Mouse (Mus musculus) limb, embryonic 13.5 days (tissue): ENCODE data around the gene Bclaf3. TPM values are rescaled to one million over a fixed set of nuclear protein-coding genes. Genes with fewer than 3 reads are reported as not detected.

Experiments used
- ATAC-seq: fragments of 200-750 bp; cut with Nextera tagmentation; 2 replicates; pipeline ENCODE4 v1.8.0; 2017; ENCODE audit warnings: low read depth, moderate number of reproducible peaks, moderate TSS enrichment; ENCODE audit not compliant: low FRiP score
- H3K27ac ChIP-seq: fragments of 300-500 bp; sonication (generic); 2 replicates; pipeline ENCODE4 v1.5.1; 2015; ENCODE audit warnings: inconsistent platforms, mild to moderate bottlenecking, moderate library complexity
- H3K27me3 ChIP-seq: fragments of 300-500 bp; sonication (generic); 2 replicates; pipeline ENCODE4 v1.6.1; 2015; ENCODE audit warnings: mild to moderate bottlenecking, inconsistent platforms
- H3K36me3 ChIP-seq: fragments of 300-500 bp; sonication (generic); 2 replicates; pipeline ENCODE4 v1.6.1; 2015; ENCODE audit warnings: inconsistent platforms, mild to moderate bottlenecking, moderate library complexity
- H3K4me1 ChIP-seq: fragments of 300-500 bp; sonication (generic); 2 replicates; pipeline ENCODE4 v1.6.1; 2015; ENCODE audit warnings: inconsistent platforms
- H3K4me2 ChIP-seq: fragments of 300-500 bp; sonication (generic); replicated peaks from 2 replicates; pipeline ENCODE4 v1.6.1; 2015; ENCODE audit warnings: inconsistent platforms, mild to moderate bottlenecking, moderate library complexity
- H3K4me3 ChIP-seq: fragments of 300-500 bp; sonication (generic); 2 replicates; pipeline ENCODE4 v1.5.1; 2015; ENCODE audit warnings: moderate library complexity, mild to moderate bottlenecking, inconsistent platforms
- H3K9ac ChIP-seq: fragments of 300-500 bp; sonication (generic); 2 replicates; pipeline ENCODE4 v1.6.1; 2015; ENCODE audit warnings: mild to moderate bottlenecking, inconsistent platforms
- H3K9me3 ChIP-seq: fragments of 300-500 bp; sonication (generic); 2 replicates; pipeline ENCODE4 v1.6.1; 2016; ENCODE audit warnings: inconsistent platforms
- WGBS: fragments of 180-500 bp; shearing (Covaris S2); methylation state at CpG from one replicate; pipeline ENCODE4 v1.1.7; 2015; 5-methylcytosine and 5-hydroxymethylcytosine counted together
- polyA plus RNA-seq: library from polyadenylated mRNA; unstranded; fragments of >200 nt; fragmentation: Nextera tagmentation; extraction: Ambion mirVana; gene quantifications from 2 replicates; pipeline ENCODE4 v1.2.1, GENCODE M21; 2015

The Bclaf3 gene
- polyA plus RNA-seq, 1 experiment from 2014 or later, result 24.1 TPM

GRCm38 (mm10) chrX:159628629-159629028 is 102.1 kb downstream of the Bclaf3 start:
- no peak for ATAC-seq
- Histone ChIP-seq H3K4me2 (peak overlapping the region; percentile 69), H3K27ac (no peak overlapping the region), H3K9me3 (no peaks in the 10 kb centered on the region), H3K36me3 (no peaks in the 10 kb centered on the region), H3K27me3 (peaks cover 34% of the 10 kb centered on the region; the same call in 1 of the 2 replicates), H3K4me1 (no peaks in the 10 kb centered on the region), H3K9ac (0 out of 2 replicates have a peak overlapping the region, but pooled peaks have one; percentile 79), H3K4me3 (peak overlapping the region; percentile 60)
- 56% methylated on average over 4 of the region's 4 CpGs for WGBS

GRCm38 (mm10) chrX:159629203-159629602 is 102.7 kb downstream of the Bclaf3 start:
- H3K27ac ChIP-seq, result no peak overlapping the region
- no peak overlapping the region for H3K9ac ChIP-seq
- H3K4me2 ChIP-seq, result peak overlapping the region; percentile 69
- 0 out of 2 replicates have a peak overlapping the region, but pooled peaks have one; percentile 0 for H3K4me3 ChIP-seq
- ATAC-seq, result no peak
- no peaks in the 10 kb centered on the region for H3K4me1 ChIP-seq
- no peaks in the 10 kb centered on the region for H3K9me3 ChIP-seq
- H3K36me3 ChIP-seq, result no peaks in the 10 kb centered on the region
- 39% methylated on average over 2 of the region's 2 CpGs for WGBS
- H3K27me3 ChIP-seq, result peaks cover 37% of the 10 kb centered on the region; the same call in 1 of the 2 replicates

- 92% methylated on average over 4 of the region's 4 CpGs for WGBS
- H3K36me3 ChIP-seq, result no peaks in the 10 kb centered on the region
- H3K9me3 ChIP-seq, result no peaks in the 10 kb centered on the region
- H3K4me1 ChIP-seq, result no peaks in the 10 kb centered on the region
- H3K9ac ChIP-seq, result no peak overlapping the region
- peaks cover 10% of the 10 kb centered on the region; the same call in 1 of the 2 replicates for H3K27me3 ChIP-seq
- no peak overlapping the region for H3K27ac ChIP-seq
- H3K4me3 ChIP-seq, result no peak overlapping the region
- H3K4me2 ChIP-seq, result no peak overlapping the region
- ATAC-seq, result no peak
These were observed 112.2 kb downstream of the Bclaf3 start for GRCm38 (mm10) chrX:159638500-159639227.

- whole genome bisulfite sequencing, result 68% methylated on average over 4 of the region's 4 CpGs
- no peaks in the 10 kb centered on the region for H3K4me1 ChIP-seq
- no peaks in the 10 kb centered on the region for H3K36me3 ChIP-seq
- no peak overlapping the region for H3K9ac ChIP-seq
- H3K9me3 ChIP-seq, result no peaks in the 10 kb centered on the region
- peaks cover 7% of the 10 kb centered on the region; the same call in 1 of the 2 replicates for H3K27me3 ChIP-seq
- H3K27ac ChIP-seq, result no peak overlapping the region
- no peak overlapping the region for H3K4me2 ChIP-seq
- no peak overlapping the region for H3K4me3 ChIP-seq
- no peak for ATAC-seq
These were observed 113.5 kb downstream of the Bclaf3 start for GRCm38 (mm10) chrX:159639991-159640390.

Other genes starting within 250 kb of the Bclaf3 start
- gene Eif1ax, start 154.5 kb upstream of the Bclaf3 start, polyA plus RNA-seq, result 128 and 139 TPM in 2 replicates
- 1.5 and 2.0 TPM in 2 replicates for gene Map7d2, start 112.1 kb upstream of the Bclaf3 start, polyA plus RNA-seq
- 29.8 and 39.0 TPM in 2 replicates for gene Sh3kbp1, start 100.6 kb downstream of the Bclaf3 start, polyA plus RNA-seq